Mouse (Mus musculus) embryo, embryonic 10.5 days (tissue): Measurements from ENCODE around the gene Gid4.

ENCODE experiments used
- DNase-seq: peaks from one replicate; pipeline ENCODE4 v3.0.0-alpha.2; 2015; ENCODE audit warnings: low spot score

The Gid4 gene

DNA sequence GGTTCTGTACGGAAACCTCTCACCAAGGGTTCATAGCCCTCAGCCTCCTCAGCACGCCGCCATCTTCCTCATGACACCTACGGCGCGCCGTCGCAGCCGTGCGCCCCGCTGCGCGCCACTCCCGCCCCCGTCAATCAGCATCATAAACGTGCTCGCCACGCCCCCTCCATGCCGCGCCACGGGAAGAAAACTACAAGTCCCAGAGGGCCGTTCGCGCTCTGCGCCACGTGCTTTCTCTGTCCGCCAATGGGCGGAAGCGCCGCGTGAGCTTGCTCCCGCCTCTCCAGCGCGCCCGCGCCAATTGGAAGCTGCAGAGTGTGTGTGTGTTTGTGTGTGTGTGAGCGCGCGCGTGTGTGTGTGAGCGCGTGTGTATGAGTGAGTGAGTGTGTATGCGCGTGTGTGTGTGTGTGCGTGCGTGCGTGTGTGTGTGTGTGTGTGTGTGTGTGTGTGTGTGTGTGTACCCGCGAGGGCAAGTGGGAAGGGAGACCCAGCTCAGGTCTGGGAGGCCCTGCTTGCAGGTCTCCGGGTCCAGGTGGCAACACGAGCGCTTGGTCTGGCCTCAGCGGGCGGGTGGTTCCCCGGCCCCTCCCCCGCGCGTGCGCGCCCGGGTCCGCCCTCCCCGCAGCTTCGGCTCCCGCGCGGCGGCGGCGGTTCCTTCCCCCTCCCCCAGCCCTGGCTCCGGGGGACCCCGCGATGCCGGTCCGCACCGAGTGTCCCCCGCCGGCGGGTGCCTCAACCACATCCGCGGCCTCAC lies at the start of gene Gid4:
Gene Gid4 (plus strand): TSS at position 183 of the 754 bp plus-strand sequence.
- peak; percentile 99 for DNase-seq

DNA sequence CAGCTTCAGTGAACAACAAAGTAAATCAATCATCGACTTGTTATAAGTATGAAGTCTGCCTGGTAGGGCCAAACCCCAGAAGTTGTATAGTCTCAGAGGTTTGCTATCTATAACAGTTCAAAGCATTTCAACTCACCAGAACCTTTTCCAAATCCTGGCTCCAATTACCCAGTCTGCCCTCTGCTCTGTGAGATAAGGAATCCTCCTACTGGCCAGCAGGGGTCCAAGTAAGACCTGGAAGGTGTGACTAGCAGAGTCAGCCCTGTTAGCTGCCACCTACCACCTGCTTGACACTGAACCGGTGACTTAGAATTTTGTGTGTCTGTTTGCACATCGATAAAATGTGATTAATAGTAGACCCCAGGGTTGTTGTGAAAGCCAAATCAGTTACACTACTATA lies 49.7 kb upstream of the Gid4 start:
- DNase-seq, result no peak

DNA sequence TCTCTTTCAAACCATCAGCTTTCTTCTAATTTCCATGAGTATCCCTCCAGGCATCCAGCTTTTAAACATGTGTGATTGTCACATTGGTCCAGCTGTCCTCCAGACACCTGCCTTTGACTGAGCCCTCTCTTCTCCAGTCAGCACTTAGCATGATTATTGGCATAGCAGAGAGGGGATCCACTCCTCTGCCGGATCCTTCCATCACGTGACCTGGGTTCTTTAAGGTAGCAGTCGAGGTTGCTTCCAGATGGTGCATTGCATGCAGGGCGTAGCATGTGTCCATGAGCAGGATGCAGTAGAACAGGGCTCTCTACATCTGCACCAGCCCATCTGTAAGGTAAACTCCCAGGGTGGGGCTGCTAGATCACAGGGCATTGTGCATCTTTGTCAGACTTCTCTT lies 48.0 kb upstream of the Gid4 start:
- DNase-seq, result no peak

DNA sequence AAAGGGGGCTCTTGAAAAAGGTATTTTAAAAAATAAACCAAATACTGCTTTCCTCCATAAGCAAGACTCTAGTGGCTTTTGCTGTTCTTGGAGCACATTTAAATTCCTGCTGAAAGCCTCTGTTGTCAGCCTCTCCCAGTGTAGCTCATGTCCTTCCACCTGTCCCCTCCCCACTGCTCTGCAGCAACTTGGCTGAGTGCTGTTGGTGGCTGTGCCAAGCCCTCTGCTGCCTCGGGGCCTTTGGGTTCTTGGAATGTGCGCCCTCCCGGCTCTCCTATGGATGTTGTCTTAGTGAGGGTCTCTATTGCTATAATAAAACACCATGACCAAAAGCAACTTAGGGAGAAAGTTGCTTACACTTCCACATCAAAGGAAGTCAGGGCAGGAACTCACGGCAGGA lies 47.5 kb upstream of the Gid4 start:
- DNase-seq, result no peak

DNA sequence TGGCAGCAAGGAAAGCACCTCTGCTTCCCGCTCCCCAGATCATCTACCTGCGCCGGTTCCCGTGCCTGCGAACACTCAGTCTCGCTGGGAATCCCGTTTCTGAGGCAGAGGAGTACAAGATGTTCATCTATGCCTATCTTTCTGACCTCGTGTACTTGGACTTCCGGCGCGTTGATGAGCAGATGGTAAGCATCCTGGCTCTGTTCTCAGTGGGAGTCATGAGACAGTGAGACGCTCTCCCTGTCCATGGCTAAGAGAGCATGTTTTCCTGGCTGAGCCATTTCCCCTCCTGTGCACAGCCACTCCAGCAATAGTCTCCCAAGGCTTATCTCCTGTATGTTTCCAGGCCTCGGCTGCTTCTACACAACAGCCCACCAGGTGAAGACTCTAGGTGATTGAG lies 46.5 kb upstream of the Gid4 start:
- DNase-seq, result no peak

DNA sequence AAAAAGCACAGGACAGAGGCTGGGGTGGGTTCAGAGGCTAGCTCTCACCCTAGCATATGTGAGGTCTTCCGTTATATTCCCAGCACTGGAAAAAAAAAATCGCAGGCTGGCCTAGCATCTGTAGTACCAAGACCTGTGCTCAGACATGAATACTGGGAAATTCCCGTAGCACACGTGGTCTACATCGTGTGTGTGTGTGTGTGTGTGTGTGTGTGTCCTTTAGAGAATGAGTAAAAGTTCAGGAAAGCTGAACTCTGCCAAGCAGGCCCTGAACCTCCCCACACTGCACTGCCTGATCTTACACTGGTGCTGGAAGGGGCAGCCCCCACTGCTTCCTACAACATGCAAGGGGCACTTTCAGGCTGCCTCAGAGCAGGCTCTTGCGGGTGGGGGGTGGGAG lies 42.5 kb upstream of the Gid4 start:
- no peak for DNase-seq

DNA sequence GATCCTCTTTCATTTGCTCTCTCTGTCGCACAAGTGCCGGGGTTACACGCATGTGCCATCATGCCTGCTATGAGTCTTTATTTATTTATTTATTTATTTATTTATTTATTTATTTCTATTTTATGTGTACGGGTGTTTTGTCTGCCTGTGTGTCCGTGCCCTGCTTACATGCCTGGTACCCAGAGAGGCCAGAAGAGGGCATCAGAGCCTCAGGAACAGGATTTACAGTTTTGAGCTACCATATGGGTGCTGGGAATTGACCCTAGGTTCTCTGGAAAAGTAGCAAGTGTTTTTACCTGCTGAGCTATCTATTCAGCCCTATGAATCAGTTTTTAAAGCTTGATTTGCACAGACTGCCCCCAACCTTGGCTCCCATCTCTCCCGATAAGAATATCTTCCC lies 33.4 kb upstream of the Gid4 start:
- no peak for DNase-seq

DNA sequence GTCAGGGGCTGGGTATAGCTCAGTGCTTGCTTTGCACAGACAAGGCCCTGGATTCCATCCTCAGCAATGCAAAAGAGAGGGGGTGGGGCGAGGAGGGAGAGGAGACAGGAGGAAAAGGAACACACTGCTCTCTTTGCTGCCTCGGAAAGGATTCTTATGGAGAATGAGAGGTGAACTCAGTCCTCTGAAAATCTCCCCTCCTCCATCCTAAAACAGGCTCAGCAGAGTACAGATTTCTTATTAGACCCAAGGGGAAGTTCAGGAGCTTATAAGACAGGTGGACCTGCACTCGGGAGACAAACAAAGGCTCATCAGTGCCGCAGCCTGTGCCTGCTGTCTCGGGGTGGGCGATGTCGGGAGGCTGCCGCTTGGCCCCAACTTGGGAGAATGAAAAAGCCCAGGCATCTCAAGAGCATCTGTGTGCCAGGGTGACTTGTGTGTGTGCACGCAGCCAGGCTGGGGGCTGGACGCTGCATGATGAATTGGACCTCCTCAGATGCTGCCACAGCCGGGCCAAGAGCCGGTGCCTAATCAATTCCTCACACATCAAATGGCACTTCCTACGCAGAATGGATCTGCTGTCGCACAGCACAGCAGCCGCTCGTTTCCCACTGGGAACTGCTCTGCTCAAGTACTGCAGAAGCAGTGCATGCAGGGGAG lies 32.1 kb upstream of the Gid4 start:
- peak; percentile 60 for DNase-seq

DNA sequence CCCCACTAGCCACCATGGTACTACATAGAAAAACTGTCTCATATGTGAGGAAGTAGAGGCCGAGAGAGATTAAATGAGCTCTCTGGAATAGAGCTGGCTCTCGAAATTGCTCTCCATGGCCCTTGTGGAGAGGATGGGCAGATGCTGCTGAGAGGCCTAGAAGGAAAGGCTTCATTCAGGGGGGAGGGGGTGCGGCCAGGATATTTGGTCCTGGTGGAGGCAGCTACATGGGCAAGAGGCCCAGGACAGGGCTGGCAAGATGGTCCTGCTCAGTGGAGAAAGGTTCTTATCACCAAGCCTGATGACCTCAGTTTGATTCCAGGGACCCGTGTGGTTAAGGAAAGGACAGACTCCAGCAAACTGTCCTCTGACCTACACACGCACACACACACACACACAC lies 31.0 kb upstream of the Gid4 start:
- DNase-seq, result no peak

DNA sequence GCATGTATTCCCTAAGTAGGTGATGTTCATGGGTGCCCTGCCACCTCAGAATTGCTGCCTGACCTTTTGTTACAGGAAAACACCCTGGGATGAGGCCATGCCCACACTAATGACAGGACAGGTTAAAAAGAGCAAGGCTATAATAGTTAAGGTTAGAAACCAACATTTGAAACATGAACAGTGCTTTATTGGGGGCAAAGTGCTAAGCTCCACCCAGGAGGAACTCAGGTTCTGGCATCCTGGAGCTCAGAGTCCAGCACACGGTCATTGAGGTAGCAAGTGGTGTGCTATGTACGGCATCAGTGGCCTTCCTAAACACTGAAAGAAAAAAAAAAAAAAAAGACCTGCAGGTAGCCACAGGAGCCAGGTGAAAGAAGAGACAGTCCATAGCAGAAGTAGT lies 29.0 kb upstream of the Gid4 start:
- DNase-seq, result no peak

DNA sequence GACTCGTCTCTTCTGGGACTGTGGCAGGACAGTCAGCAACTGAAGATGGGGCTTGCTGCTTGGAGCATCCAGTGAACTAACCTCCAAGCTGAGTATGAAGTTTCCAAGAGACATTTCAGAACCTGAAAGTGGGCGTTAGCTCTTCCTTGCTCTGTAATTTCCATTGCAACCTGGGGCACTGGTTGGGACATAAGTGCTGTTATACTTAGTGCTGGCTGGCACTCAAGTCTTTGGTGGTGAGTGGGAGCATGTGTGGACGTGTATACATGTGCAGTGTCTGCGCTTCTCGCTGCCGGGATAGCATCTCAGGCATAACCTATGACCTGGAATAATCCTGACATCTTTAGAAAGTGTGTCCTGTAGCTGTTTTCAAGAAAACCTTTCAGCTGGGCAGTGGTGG lies 25.6 kb upstream of the Gid4 start:
- DNase-seq, result no peak

DNA sequence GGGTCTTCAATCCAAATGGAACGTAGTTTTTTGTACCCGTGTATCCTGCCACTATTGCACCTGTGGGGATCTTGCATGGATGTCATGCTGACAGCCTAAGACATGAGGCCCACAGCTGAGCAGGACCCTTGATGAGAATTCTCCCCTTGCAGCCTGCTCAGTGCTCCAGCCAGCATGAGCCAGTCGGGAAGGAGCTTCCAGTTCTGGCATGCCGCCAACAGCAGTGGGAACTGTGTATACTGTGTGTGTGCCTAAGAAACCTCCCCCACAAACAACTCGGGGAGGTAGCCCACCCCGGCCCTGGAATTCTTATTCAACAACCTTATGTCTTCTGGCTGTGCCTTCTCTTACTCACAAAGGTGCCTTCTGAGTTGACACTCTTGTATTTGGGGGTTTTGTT lies 20.4 kb upstream of the Gid4 start:
- no peak for DNase-seq

DNA sequence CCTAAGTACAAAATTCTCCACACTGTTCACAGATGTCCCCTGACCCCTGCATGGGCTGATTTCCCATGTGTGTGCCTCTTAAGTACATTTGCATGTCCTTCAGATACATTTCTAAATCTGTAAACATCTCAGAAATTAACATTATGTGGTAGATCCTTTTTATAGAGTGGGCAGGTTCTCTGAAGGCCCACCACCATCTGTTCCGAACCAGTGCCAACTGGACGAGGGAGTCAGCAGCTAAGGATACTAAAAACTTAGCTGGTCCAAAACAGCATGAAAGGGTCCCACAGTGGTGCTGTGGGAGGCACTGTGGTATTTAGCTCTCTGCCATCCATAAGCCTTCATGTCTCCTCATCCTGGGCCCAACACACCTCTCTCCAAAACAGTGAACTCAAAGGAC lies 19.8 kb upstream of the Gid4 start:
- no peak for DNase-seq

DNA sequence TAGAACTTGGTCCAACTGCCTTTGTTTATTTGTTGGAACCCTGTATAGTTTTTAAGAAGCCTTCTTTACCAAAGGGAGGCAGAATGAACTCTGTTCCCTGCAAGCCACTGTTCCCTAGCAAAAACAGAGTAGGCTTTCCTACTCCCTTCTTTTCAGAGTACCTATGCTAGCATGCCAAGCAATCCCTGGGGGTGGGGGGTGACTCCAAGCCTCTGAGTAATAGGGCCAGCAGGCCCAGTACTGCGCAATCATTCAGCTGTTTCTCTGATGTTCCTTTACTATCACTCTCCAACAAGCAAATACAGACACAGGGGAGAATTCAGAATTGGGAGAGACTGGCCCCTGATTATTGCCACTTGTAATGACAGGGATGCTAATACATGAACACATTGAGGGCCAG lies 10.3 kb upstream of the Gid4 start:
- DNase-seq, result no peak

DNA sequence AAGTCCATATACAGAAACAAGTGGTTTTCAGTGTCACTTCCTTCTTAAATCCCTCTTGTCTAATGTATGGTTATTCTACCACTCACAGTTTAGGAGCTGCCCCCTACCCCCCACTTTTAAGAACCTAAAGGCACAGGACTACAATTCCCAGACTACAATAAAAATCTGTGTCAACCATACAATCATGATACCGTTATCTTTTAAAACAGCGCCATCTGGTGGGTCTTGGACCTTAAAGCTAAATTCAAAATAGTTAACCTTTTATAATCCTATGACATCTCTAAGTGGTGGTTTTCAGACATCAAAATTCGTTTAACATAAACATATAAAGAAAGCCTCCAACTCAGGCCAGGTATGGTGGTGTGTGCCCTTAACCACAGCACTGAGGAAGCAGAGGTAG lies 4.8 kb upstream of the Gid4 start:
- peak; percentile 91 for DNase-seq

DNA sequence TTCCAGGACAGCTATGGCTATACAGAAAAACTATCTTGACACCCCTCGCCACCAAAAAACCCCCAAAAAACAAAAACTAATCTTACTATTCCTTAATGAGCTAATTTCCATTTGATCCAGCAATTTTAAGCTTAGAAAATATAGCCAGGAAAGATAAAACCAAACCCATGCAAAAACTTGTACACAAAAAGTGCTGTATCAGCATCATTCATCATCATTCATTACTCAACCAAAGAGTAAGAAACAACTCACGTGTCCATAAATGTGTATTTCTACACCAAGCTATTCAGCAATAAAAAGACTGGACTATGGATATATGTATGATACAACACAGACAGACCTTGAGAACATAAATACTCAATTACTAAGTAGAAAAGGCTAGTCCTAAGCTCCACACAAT lies 4.0 kb upstream of the Gid4 start:
- DNase-seq, result no peak

DNA sequence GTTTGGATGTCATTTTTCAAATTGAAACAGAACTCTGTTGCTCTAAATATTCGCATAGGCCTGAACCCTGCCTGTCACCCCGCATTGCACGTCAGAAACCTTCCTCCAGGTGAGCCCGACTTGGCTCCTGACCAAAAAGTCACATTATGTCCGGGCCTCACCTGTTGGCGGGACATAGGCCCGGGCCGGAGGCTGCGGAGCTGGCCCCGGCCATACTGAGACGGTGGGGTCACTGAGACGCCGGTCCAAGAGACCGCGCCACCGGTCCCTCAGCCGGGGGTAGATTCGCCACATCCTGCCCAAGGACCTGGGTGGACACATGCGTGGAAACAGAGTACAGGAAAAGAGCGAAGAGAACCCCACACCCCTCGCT lies 369 bp upstream of the Gid4 start:
- no peak for DNase-seq

DNA sequence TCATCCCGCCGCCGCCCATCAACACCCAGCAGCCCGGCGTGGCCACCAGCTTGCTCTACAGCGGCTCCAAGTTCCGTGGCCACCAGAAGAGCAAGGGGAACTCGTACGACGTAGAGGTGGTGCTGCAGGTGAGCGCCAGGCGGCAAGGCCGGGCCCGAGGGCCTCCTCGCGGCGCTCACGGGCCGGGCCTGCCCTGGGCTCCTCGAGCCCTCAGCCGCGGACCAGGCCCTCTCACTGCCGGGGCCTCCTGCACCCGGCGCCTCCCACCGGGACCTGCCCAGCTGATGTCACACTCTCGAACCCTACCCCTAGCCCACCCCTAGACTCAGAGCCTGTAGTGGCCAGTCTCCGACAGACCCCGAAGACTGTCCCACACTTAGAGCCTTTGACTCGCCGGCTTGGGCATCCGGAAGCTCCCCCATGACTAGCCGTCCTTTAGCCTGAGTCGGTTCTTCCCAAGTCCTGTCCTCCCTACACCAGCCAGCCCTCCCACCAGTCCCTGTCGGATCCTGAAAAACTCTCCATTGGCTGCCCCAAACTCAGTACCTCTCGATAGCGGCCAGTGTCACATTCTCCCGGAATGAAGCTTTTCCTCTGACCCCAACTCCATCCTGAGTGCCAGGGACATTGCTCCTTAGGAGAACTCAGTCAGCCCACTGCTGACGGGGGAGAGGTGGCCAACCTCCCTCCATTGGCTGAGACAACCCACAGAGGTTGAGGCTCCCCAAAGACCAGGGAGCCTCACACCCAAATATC lies 950 bp downstream of the Gid4 start, which contains the start of gene Atpaf2:
Gene Atpaf2 (minus strand): TSS at position 741 of the 756 bp plus-strand sequence.
- DNase-seq, result peak; percentile 56

DNA sequence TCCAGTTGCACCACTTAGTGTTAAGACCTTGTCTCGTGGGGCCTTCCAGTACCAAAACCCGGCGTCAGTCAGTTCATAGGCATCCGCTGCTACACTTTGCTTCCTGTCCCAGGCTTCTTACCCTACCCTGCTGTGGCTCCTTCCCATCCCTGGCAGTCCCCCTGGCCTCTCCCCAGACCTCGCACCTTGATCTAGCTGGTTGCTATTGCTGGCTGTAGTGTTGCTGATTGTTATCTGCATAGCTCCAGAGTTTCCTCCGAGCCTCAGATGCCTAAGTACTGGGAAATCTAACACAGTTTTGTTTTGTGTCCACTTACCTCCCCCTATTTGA lies 1.5 kb downstream of the Gid4 start:
- DNase-seq, result no peak

DNA sequence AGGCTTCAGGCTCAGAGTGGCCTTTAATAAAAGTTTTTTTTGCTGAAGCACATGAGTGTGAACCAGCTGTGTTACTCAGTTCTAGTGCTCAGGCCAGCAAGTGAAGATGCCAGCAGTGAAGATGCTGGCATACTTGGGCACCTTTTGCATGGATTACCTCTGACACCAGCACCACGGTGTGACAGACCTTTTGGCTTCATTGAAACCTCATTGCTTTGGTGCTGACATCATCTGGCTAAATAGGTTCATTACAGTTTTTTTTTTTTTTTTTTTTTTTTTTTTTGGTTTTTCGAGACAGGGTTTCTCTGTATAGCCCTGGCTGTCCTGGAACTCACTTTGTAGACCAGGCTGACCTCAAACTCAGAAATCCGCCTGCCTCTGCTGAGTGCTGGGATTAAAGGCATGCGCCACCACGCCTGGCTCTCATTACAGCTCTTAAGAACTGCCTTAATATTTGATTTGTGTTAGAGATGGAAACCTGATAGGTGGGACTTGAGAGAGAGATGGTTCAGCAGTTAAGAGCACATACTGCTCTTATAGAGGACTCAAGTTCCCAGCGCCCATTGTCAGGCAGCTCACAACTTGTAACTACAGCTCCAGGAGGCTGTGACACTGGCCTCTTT lies 5.2 kb downstream of the Gid4 start:
- peak; percentile 12 for DNase-seq

DNA sequence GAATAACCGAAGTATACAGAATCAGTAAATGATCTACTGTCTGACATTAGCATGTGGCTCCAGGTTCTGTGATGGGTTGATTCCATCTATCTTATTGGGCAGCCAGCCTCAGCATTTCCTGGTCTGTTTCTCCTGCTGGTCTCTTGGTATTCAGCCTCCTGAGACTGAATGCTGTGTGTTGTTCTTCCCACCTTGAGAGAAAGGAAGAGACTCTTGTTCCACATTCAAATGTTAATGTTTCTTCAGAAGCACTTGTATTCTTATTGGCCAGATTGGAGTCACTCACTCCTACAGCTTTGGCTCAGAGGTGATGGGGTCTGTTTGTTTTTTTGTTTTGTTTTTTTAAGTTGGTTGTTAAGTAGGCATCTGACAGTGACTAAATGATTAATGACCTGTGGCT lies 6.1 kb downstream of the Gid4 start:
- DNase-seq, result no peak

DNA sequence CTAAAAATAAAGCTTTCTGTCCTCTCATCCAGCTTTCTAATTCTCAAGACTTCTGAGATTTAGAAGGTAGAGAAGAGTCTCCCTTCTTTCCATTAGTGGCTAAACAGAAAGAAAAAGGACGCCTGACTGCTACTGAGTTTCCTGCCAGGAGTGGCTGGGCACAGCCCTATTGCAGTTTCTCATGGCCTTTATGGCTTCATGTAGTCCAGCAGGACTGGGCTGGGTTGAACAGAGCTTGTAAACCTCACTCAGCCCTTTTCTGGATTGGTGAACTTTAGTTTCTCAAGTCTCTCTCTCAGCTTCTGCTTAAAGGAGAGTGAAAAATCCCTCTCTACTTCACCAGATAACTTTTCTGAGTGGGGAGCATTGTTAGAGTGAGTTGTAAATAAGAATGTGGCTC lies 9.5 kb downstream of the Gid4 start:
- DNase-seq, result no peak

DNA sequence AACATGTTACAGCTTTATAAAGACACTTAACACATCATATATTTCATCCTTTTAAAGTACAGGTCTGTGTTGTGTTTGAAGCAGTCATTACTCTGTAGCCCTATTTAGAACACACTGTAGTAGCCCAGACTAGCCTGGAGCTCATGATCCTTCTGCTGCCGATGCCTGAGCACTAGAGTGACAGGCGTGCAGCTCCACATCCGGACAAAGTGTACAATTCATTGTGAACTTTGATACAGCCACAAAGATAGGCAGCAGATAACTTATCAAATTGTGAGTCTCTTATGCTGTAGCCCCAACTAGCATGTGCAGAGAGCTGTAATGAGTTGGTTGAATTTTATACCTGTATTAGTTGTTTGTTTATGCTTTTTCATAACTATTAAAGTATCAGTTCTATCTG lies 10.7 kb downstream of the Gid4 start:
- DNase-seq, result no peak
